Mouse (Mus musculus) ES-Bruce4 (cell line): ENCODE measurements around the gene Ptgs1. TPM values are rescaled to one million over a fixed set of nuclear protein-coding genes. Genes with fewer than 3 reads are reported as not detected.
A peak's percentile ranks its signal among the peaks of the same experiment; 100 is the strongest.

Experiments
- H3K27ac ChIP-seq: 2 replicates; pipeline ENCODE4 v1.5.1; 2012; ENCODE audit warnings: low read length, inconsistent platforms; ENCODE audit not compliant: insufficient read depth
- H3K27me3 ChIP-seq: 2 replicates; pipeline ENCODE4 v1.6.1; 2012; ENCODE audit warnings: mild to moderate bottlenecking, low read length, inconsistent platforms; ENCODE audit not compliant: control insufficient read depth, poor library complexity, insufficient read depth, severe bottlenecking
- H3K36me3 ChIP-seq: 2 replicates; pipeline ENCODE4 v1.6.1; 2012; ENCODE audit warnings: inconsistent platforms, mild to moderate bottlenecking, low read length, moderate library complexity; ENCODE audit not compliant: control insufficient read depth, poor library complexity, insufficient read depth, severe bottlenecking
- H3K4me1 ChIP-seq: one replicate; pipeline ENCODE4 v1.8.1; 2011; ENCODE audit warnings: low read length; ENCODE audit not compliant: control insufficient read depth, insufficient read depth
- H3K4me3 ChIP-seq: 2 replicates; pipeline ENCODE4 v1.5.1; 2011; ENCODE audit warnings: low read depth, mild to moderate bottlenecking, low read length
- H3K9ac ChIP-seq: 2 replicates; pipeline ENCODE4 v1.6.1; 2012; ENCODE audit warnings: low read depth, mild to moderate bottlenecking, inconsistent platforms; ENCODE audit not compliant: poor library complexity, severe bottlenecking
- H3K9me3 ChIP-seq: replicated peaks from 2 replicates; pipeline ENCODE4 v1.6.1; 2012; ENCODE audit warnings: mild to moderate bottlenecking, low read length, inconsistent platforms; ENCODE audit not compliant: control insufficient read depth, poor library complexity, insufficient read depth, severe bottlenecking
- CTCF ChIP-seq: IDR thresholded peaks from one replicate; pipeline ENCODE4 v1.8.1; 2011; ENCODE audit warnings: low read depth, low read length
- EP300 ChIP-seq: IDR thresholded peaks from 2 replicates; pipeline ENCODE4 v1.6.1; 2011; ENCODE audit warnings: low read depth, low read length; ENCODE audit not compliant: insufficient read depth
- POLR2A ChIP-seq: IDR thresholded peaks from one replicate; pipeline ENCODE4 v1.8.1; 2011; ENCODE audit warnings: low read length; ENCODE audit not compliant: insufficient read depth
- polyA plus RNA-seq: library from polyadenylated mRNA; stranded (reverse); fragments of >200 nt; gene quantifications from 2 replicates; pipeline ENCODE4 v1.2.4, GENCODE M21; 2011; ENCODE audit warnings: low read depth; ENCODE audit not compliant: missing spikeins, insufficient read depth, insufficient read length

Ptgs1 gene
- polyA plus RNA-seq, 1 experiment: 2.2 TPM

DNA sequence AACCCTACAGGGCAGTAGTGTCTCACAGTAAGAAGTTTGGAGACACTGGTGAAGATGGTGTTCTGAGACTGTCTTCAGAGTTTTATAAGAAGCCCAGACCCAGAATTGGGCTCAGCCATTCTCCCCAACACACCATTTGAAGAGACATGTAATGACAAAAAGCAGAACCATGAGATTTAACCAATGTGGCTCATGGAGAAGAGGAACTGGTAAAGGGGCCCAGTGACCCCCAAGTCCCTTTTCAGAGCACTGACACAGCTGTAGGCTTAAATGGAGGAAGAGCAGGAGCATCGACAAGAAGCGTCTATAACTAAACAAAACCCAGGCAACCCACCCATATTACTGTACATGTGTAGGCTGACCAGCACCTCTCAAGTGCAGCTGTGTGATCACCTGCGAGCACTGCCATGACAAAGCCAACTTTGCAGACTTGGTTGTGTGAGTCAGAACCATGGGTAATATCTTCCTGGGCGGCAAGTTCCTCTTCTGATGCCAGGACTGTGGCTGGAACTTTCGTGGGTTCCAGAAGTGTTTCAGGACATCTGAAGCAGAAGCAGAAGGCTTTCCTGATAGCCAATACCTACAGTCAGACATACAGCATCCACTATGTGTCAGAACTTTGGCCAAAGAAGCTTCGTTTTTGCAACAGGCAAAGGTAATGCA is 42.2 kb downstream of the Ptgs1 start:
- Histone ChIP-seq H3K36me3 (no peaks in the 10 kb centered on the region), H3K27ac (no peak overlapping the region), H3K9ac (no peak overlapping the region), H3K4me3 (no peak overlapping the region), H3K4me1 (no peaks in the 10 kb centered on the region), H3K9me3 (no peaks in the 10 kb centered on the region), H3K27me3 (no peaks in the 10 kb centered on the region)
- TF ChIP-seq POLR2A: no peak
- TF ChIP-seq CTCF: no peak
- no peak for TF ChIP-seq EP300

DNA sequence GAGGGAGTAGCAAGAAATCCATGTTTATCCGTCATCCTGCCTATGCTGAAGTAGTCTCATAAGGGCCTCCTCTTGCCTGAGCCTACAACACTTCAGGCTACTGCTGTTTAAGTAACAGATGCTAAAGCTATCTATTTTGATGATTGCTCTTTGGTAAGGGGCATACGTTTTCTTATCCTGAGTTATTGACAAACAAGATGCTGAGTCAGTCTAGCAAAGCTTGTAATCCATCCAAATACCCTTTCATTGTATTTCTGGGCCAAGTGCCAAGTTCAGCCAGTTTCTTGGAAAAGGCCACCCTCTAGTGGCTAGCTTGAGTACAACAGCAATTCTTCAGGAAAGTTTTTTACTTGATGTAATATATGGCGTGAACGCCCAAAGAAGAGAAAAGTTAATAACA is 46.2 kb downstream of the Ptgs1 start:
- no peaks in the 10 kb centered on the region for H3K9me3 ChIP-seq
- TF ChIP-seq CTCF (peak; percentile 33), EP300 (no peak), POLR2A (no peak)

DNA sequence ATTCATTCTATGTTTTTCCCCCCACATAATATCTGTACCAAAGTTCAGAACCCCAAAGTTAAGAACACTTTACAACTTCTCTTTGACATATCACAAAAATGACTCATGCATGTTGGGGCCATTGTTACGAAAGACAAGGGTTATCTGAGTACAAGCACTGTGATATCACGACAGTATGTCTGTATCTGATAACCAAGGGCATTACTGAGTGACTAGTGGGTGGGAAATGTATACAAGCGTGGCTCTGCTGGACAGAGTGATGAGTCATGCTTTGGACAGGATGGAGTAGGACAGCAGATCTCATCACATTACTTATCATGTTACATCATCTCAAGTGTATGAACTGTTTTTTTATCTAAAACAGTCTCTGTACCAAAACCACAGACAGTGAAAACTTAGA is 48.5 kb downstream of the Ptgs1 start:
- Histone ChIP-seq H3K4me3 (no peak overlapping the region), H3K4me1 (no peaks in the 10 kb centered on the region), H3K9me3 (no peaks in the 10 kb centered on the region), H3K9ac (no peak overlapping the region), H3K27ac (no peak overlapping the region), H3K27me3 (no peaks in the 10 kb centered on the region), H3K36me3 (no peaks in the 10 kb centered on the region)
- no peak for TF ChIP-seq EP300

More for the DNA sequence above, 46.2 kb downstream of the Ptgs1 start:
- H3K4me3 ChIP-seq: no peak overlapping the region
- H3K9ac ChIP-seq: no peak overlapping the region
- H3K27ac ChIP-seq: no peak overlapping the region
- no peaks in the 10 kb centered on the region for H3K27me3 ChIP-seq
- H3K36me3 ChIP-seq: no peaks in the 10 kb centered on the region
- H3K4me1 ChIP-seq: no peaks in the 10 kb centered on the region

DNA sequence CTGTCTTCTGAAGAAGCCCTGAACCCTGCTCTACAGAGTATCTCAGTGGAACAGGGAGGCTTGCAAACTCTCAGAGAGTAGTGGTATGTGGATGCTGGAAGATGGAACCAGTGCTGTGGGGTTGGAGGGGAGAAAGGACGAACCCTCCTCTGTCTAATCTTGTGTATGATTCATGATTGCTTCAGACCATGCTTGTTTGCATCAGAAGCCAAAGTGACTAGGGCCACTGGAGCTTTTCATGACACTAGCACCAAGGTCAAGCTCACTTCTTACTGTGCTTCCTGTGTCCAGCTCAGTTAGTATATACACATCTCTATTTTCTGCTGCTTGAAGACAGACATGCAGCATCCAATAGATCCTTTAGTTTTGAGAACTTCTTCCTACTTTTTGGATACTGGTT is 50.9 kb downstream of the Ptgs1 start:
- no peaks in the 10 kb centered on the region for H3K27me3 ChIP-seq
- no peaks in the 10 kb centered on the region for H3K4me1 ChIP-seq
- no peak overlapping the region for H3K4me3 ChIP-seq
- H3K9me3 ChIP-seq: no peaks in the 10 kb centered on the region
- no peak for TF ChIP-seq EP300
- TF ChIP-seq POLR2A: no peak
- H3K27ac ChIP-seq: no peak overlapping the region
- H3K9ac ChIP-seq: no peak overlapping the region
- no peaks in the 10 kb centered on the region for H3K36me3 ChIP-seq

DNA sequence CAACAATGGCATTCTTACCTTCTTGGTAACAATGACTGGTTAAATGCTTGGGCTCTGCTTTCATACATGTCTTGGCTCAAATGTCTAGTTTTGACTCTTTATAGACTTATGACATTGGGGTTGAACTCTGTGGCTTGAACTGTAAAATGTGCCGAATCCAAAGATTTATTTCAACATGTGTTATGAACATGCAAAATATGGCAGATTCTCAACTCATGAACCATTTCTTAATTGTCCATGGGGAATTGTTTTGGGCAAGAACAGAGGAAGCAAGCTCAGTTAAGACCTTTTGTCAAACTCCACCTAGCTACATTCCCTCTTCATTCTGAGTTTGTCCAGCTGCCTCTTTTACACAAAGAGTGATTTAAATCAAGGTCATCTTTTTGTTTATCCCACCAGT is 52.1 kb downstream of the Ptgs1 start:
- Histone ChIP-seq H3K27me3 (no peaks in the 10 kb centered on the region), H3K27ac (no peak overlapping the region), H3K4me1 (no peaks in the 10 kb centered on the region), H3K9me3 (no peaks in the 10 kb centered on the region), H3K36me3 (no peaks in the 10 kb centered on the region), H3K4me3 (no peak overlapping the region), H3K9ac (no peak overlapping the region)
- TF ChIP-seq EP300: no peak

Other genes starting within 250 kb of the Ptgs1 start
- gene Ndufa8, start 181.0 kb upstream of the Ptgs1 start, polyA plus RNA-seq: 59.0 and 65.7 TPM in 2 replicates
- gene Morn5, start 181.0 kb upstream of the Ptgs1 start, polyA plus RNA-seq: not detected in 2 replicates
- gene Lhx6, start 125.0 kb upstream of the Ptgs1 start, polyA plus RNA-seq: 0.94 and 1.1 TPM in 2 replicates
- 28.3 and 35.9 TPM in 2 replicates for gene Mrrf, start 94.0 kb upstream of the Ptgs1 start, polyA plus RNA-seq
- gene Rbm18, start 93.7 kb upstream of the Ptgs1 start, polyA plus RNA-seq: 33.6 and 40.6 TPM in 2 replicates
- gene Olfr338, start 143.1 kb downstream of the Ptgs1 start, polyA plus RNA-seq: not detected in 2 replicates
- gene Olfr339, start 188.5 kb downstream of the Ptgs1 start, polyA plus RNA-seq: not detected in 2 replicates
- not detected in 2 replicates for gene Olfr340, start 222.2 kb downstream of the Ptgs1 start, polyA plus RNA-seq